In the genomic region with DNA sequence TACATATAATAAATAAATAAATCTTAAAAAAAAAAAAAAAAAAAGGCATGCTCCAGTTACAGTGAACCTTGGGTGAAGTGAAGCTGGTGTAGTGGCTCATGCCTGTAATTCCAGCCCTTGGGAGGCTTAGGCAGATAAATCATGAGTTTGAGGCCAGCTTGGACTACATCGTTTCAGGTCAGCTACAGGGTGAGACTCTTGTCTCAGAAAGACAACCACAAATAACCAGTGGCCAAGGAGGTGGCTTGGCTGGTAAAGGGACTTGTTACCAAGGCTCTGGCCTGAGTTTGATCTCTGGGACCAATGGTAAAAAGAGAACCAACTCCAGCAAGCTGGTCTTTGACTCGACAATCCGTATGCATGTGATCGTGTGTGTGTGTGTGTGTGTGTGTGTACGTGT, we compare ENCODE assay signal across 11 mouse cellular contexts. TPM values are rescaled to one million over a fixed set of nuclear protein-coding genes. Genes with fewer than 3 reads are reported as not detected.
DNase-seq lines count a peak whose midpoint lies in the region; ATAC-seq and TF ChIP-seq lines count a peak whose summit lies in the region.
"Had no signal": no experiment of that assay in that cellular context is flagged by ENCODE, and none has a peak within 500 bp of the region (broad histone marks: within the 10 kb centered on the region; RNA-seq: fewer than 3 reads in every experiment).

No protein-coding gene starts in this region.

- no peak overlapping the region for H3K9ac ChIP-seq in heart, embryonic 12.5 days
- no peak overlapping the region for H3K9ac ChIP-seq in lung, embryonic 15.5 days
- 0 out of 2 replicates have a peak overlapping the region, but pooled peaks have one; percentile 7 for H3K9ac ChIP-seq in intestine, embryonic 14.5 days (ENCODE audit: low read length)
- no peak overlapping the region for H3K9ac ChIP-seq in forebrain, embryonic 16.5 days (replicated peaks; ENCODE audit: low read depth, low read length)

- WGBS in heart, embryonic 12.5 days = 91% methylated on average over 5 of the region's 5 CpGs
- WGBS in heart, embryonic 10.5 days = 87% methylated on average over 5 of the region's 5 CpGs
- WGBS in lung, embryonic 15.5 days = 71% methylated on average over 5 of the region's 5 CpGs
- 84% methylated on average over 5 of the region's 5 CpGs for WGBS in intestine, embryonic 14.5 days
- WGBS in small intestine, adult 2 months = 55% methylated on average over 5 of the region's 5 CpGs
- 93% methylated on average over 5 of the region's 5 CpGs for WGBS in forebrain, embryonic 16.5 days

- H3K36me3 ChIP-seq in heart, embryonic 12.5 days = peaks cover 23% of the 10 kb centered on the region
- H3K36me3 ChIP-seq in heart, embryonic 10.5 days = peaks cover 13% of the 10 kb centered on the region; the same call in 1 of the 2 replicates
- peaks cover 8% of the 10 kb centered on the region; the same call in 1 of the 2 replicates for H3K36me3 ChIP-seq in lung, embryonic 15.5 days
- H3K36me3 ChIP-seq in intestine, embryonic 14.5 days (ENCODE audit: control insufficient read depth, insufficient read depth, low read length) = peaks cover 7% of the 10 kb centered on the region; the same call in 1 of the 2 replicates
- H3K36me3 ChIP-seq in small intestine, adult 2 months (ENCODE audit: control insufficient read depth, insufficient read depth, low read length) = peaks cover 23% of the 10 kb centered on the region
- no peaks in the 10 kb centered on the region for H3K36me3 ChIP-seq in forebrain, embryonic 16.5 days (ENCODE audit: control insufficient read depth, insufficient read depth)

- H3K4me3 ChIP-seq in heart, embryonic 12.5 days = no peak overlapping the region
- no peak overlapping the region for H3K4me3 ChIP-seq in heart, embryonic 10.5 days
- H3K4me3 ChIP-seq in lung, embryonic 15.5 days = no peak overlapping the region
- no peak overlapping the region for H3K4me3 ChIP-seq in intestine, embryonic 14.5 days (ENCODE audit: low read depth, low read length)
- peak overlapping the region; percentile 56 for H3K4me3 ChIP-seq in small intestine, adult 2 months (ENCODE audit: low read depth, low read length)
- no peak overlapping the region for H3K4me3 ChIP-seq in forebrain, embryonic 16.5 days (replicated peaks; ENCODE audit: low read length)

- H3K9me3 ChIP-seq in heart, embryonic 12.5 days (replicated peaks) = no peaks in the 10 kb centered on the region
- H3K9me3 ChIP-seq in heart, embryonic 10.5 days = no peaks in the 10 kb centered on the region
- H3K9me3 ChIP-seq in lung, embryonic 15.5 days = no peaks in the 10 kb centered on the region
- H3K9me3 ChIP-seq in intestine, embryonic 14.5 days (ENCODE audit: control insufficient read depth, low read length) = no peaks in the 10 kb centered on the region
- H3K9me3 ChIP-seq in forebrain, embryonic 16.5 days (ENCODE audit: control insufficient read depth, low read length) = no peaks in the 10 kb centered on the region

- peak overlapping the region; percentile 46 for H3K4me2 ChIP-seq in heart, embryonic 12.5 days
- peak overlapping the region; percentile 39 for H3K4me2 ChIP-seq in lung, embryonic 15.5 days
- peak overlapping the region; percentile 29; the same call in 1 of the 2 replicates for H3K4me2 ChIP-seq in intestine, embryonic 14.5 days (ENCODE audit: low read length)
- H3K4me2 ChIP-seq in forebrain, embryonic 16.5 days (ENCODE audit: low read length) = no peak overlapping the region

- H3K4me1 ChIP-seq in heart, embryonic 12.5 days (replicated peaks) = peaks cover 35% of the 10 kb centered on the region
- H3K4me1 ChIP-seq in heart, embryonic 10.5 days = peaks cover 35% of the 10 kb centered on the region
- H3K4me1 ChIP-seq in lung, embryonic 15.5 days = peaks cover 27% of the 10 kb centered on the region
- H3K4me1 ChIP-seq in intestine, embryonic 14.5 days (replicated peaks; ENCODE audit: control insufficient read depth, insufficient read depth, low read length) = peaks cover 20% of the 10 kb centered on the region
- H3K4me1 ChIP-seq in small intestine, adult 2 months (ENCODE audit: control insufficient read depth, insufficient read depth, insufficient read length, low read length) = peaks cover 28% of the 10 kb centered on the region
- 0 out of 2 replicates have a peak, but pooled peaks cover 8% of the 10 kb centered on the region for H3K4me1 ChIP-seq in forebrain, embryonic 16.5 days (replicated peaks; ENCODE audit: control insufficient read depth, insufficient read depth, low read length)

- H3K27me3 ChIP-seq in heart, embryonic 12.5 days (replicated peaks) = no peaks in the 10 kb centered on the region
- H3K27me3 ChIP-seq in heart, embryonic 10.5 days (ENCODE audit: insufficient read depth, poor library complexity, severe bottlenecking) = no peaks in the 10 kb centered on the region; the same call in 1 of the 2 replicates
- no peaks in the 10 kb centered on the region for H3K27me3 ChIP-seq in lung, embryonic 15.5 days
- no peaks in the 10 kb centered on the region for H3K27me3 ChIP-seq in intestine, embryonic 14.5 days (replicated peaks; ENCODE audit: control insufficient read depth, insufficient read depth, low read length)
- no peaks in the 10 kb centered on the region for H3K27me3 ChIP-seq in small intestine, adult 2 months (ENCODE audit: control insufficient read depth, insufficient read depth, low read length)
- H3K27me3 ChIP-seq in forebrain, embryonic 16.5 days (replicated peaks; ENCODE audit: control insufficient read depth, insufficient read depth, low read length) = peaks cover 18% of the 10 kb centered on the region

- TF ChIP-seq CTCF in small intestine, adult 2 months (IDR thresholded peaks at IDR 0.05; ENCODE audit: extremely low read depth, insufficient read length, insufficient replicate concordance, low read depth, low read length) = no peak

- no peak for DNase-seq in heart, embryonic 10.5 days (ENCODE audit: low spot score)
- DNase-seq in lung, adult 18-20 months = no peak
- no peak for DNase-seq in intestine, embryonic 14.5 days (ENCODE audit: low spot score)
- DNase-seq in urinary bladder, postnatal 36 days (ENCODE audit: low spot score in 2 of 2) = no peak
- DNase-seq: kidney, adult 9 months; lung, postnatal 36 days had no signal

- H3K27ac ChIP-seq in heart, embryonic 12.5 days (ENCODE audit: poor library complexity, severe bottlenecking) = no peak overlapping the region
- no peak overlapping the region for H3K27ac ChIP-seq in heart, embryonic 10.5 days
- H3K27ac ChIP-seq in lung, embryonic 15.5 days = no peak overlapping the region
- no peak overlapping the region for H3K27ac ChIP-seq in intestine, embryonic 14.5 days (ENCODE audit: low read depth)
- H3K27ac ChIP-seq in small intestine, adult 2 months (ENCODE audit: insufficient read depth, low read depth, low read length) = peak overlapping the region; percentile 24; the same call in 1 of the 2 replicates
- no peak overlapping the region for H3K27ac ChIP-seq in forebrain, embryonic 16.5 days (ENCODE audit: low read length)

- no peak for ATAC-seq in heart, embryonic 12.5 days (ENCODE audit: insufficient number of reproducible peaks, low FRiP score)
- ATAC-seq in lung, embryonic 15.5 days (ENCODE audit: borderline replicate concordance, extremely low read depth, low FRiP score, low TSS enrichment) = no peak
- ATAC-seq in intestine, embryonic 14.5 days (replicated peaks; ENCODE audit: low FRiP score, low TSS enrichment, low read depth) = no peak
- ATAC-seq in forebrain, embryonic 16.5 days = no peak

- no peak for TF ChIP-seq POLR2A in small intestine, adult 2 months (IDR thresholded peaks at IDR 0.05; ENCODE audit: low read depth, low read length)

RNA-seq across cellular contexts. Expression of a gene that starts 2.9 kb away (rescaled TPM):
- 15.2 and 15.3 TPM in 2 replicates for polyA plus RNA-seq in heart, embryonic 12.5 days (2016; fragmentation: Nextera tagmentation; extraction: Ambion mirVana)
- polyA plus RNA-seq in heart, embryonic 10.5 days (2016; fragmentation: Nextera tagmentation; extraction: Ambion mirVana) = 12.7 and 13.9 TPM in 2 replicates
- polyA plus RNA-seq in lung, embryonic 15.5 days (2015; fragmentation: Nextera tagmentation; extraction: Ambion mirVana) = 23.1 and 25.9 TPM in 2 replicates
- polyA plus RNA-seq in intestine, embryonic 14.5 days (2014; fragmentation: Nextera tagmentation; extraction: Ambion mirVana) = 21.0 and 23.2 TPM in 2 replicates
- 57.2 and 129 TPM in 2 replicates for polyA plus RNA-seq in small intestine, adult 2 months (2012; rRNA removed)
- polyA plus RNA-seq in forebrain, embryonic 16.5 days (2015; fragmentation: Nextera tagmentation; extraction: Ambion mirVana) = 3.7 and 3.8 TPM in 2 replicates

RNA-seq across cellular contexts. Expression of a gene that starts 32.0 kb away (rescaled TPM):
- 15.5 and 16.1 TPM in 2 replicates for polyA plus RNA-seq in heart, embryonic 12.5 days (2016; fragmentation: Nextera tagmentation; extraction: Ambion mirVana)
- polyA plus RNA-seq in heart, embryonic 10.5 days (2016; fragmentation: Nextera tagmentation; extraction: Ambion mirVana) = 15.4 and 19.2 TPM in 2 replicates
- 16.0 and 16.9 TPM in 2 replicates for polyA plus RNA-seq in lung, embryonic 15.5 days (2015; fragmentation: Nextera tagmentation; extraction: Ambion mirVana)
- polyA plus RNA-seq in intestine, embryonic 14.5 days (2014; fragmentation: Nextera tagmentation; extraction: Ambion mirVana) = 10.4 and 11.0 TPM in 2 replicates
- polyA plus RNA-seq in small intestine, adult 2 months (2012; rRNA removed) = 1.1 and 1.4 TPM in 2 replicates
- 27.1 and 28.1 TPM in 2 replicates for polyA plus RNA-seq in forebrain, embryonic 16.5 days (2015; fragmentation: Nextera tagmentation; extraction: Ambion mirVana)

RNA-seq across cellular contexts. Expression of a gene that starts 35.3 kb away (rescaled TPM):
- not detected in 2 replicates for polyA plus RNA-seq in heart, embryonic 12.5 days (2016; fragmentation: Nextera tagmentation; extraction: Ambion mirVana)
- not detected in 2 replicates for polyA plus RNA-seq in heart, embryonic 10.5 days (2016; fragmentation: Nextera tagmentation; extraction: Ambion mirVana)
- not detected in 2 replicates for polyA plus RNA-seq in lung, embryonic 15.5 days (2015; fragmentation: Nextera tagmentation; extraction: Ambion mirVana)
- polyA plus RNA-seq in intestine, embryonic 14.5 days (2014; fragmentation: Nextera tagmentation; extraction: Ambion mirVana) = not detected in 2 replicates
- polyA plus RNA-seq in small intestine, adult 2 months (2012; rRNA removed) = 0.37 TPM in 1 of 2 replicates, not detected in the other
- polyA plus RNA-seq in forebrain, embryonic 16.5 days (2015; fragmentation: Nextera tagmentation; extraction: Ambion mirVana) = not detected in 2 replicates
- polyA plus RNA-seq: C2C12 had no signal

RNA-seq across cellular contexts. Expression of a gene that starts 46.8 kb away (rescaled TPM):
- 47.2 and 47.5 TPM in 2 replicates for polyA plus RNA-seq in heart, embryonic 12.5 days (2016; fragmentation: Nextera tagmentation; extraction: Ambion mirVana)
- polyA plus RNA-seq in heart, embryonic 10.5 days (2016; fragmentation: Nextera tagmentation; extraction: Ambion mirVana) = 56.2 and 61.9 TPM in 2 replicates
- 88.7 and 90.7 TPM in 2 replicates for polyA plus RNA-seq in lung, embryonic 15.5 days (2015; fragmentation: Nextera tagmentation; extraction: Ambion mirVana)
- polyA plus RNA-seq in intestine, embryonic 14.5 days (2014; fragmentation: Nextera tagmentation; extraction: Ambion mirVana) = 94.7 and 97.4 TPM in 2 replicates
- polyA plus RNA-seq in small intestine, adult 2 months (2012; rRNA removed) = 4.7 and 31.1 TPM in 2 replicates
- polyA plus RNA-seq in forebrain, embryonic 16.5 days (2015; fragmentation: Nextera tagmentation; extraction: Ambion mirVana) = 33.7 and 36.2 TPM in 2 replicates
